Mouse (Mus musculus): ENCODE data around the gene Sgf29.

The Sgf29 gene

GRCm38 (mm10) chr7:126708175-126708952 lies 59.3 kb downstream of the Sgf29 start:
- no peak for DNase-seq

- no peak for DNase-seq
Measured at GRCm38 (mm10) chr7:126710266-126710665, 61.2 kb downstream of the Sgf29 start.

GRCm38 (mm10) chr7:126711910-126712309 lies 62.8 kb downstream of the Sgf29 start:
- DNase-seq = no peak

- no peak for DNase-seq
Measured at GRCm38 (mm10) chr7:126715679-126716078, 66.6 kb downstream of the Sgf29 start.

GRCm38 (mm10) chr7:126717566-126717965 lies 68.5 kb downstream of the Sgf29 start:
- no peak for DNase-seq

GRCm38 (mm10) chr7:126718787-126719337 lies 69.8 kb downstream of the Sgf29 start:
- no peak for DNase-seq

GRCm38 (mm10) chr7:126721635-126722034 lies 72.5 kb downstream of the Sgf29 start:
- no peak for DNase-seq
